Mouse (Mus musculus) limb, embryonic 15.5 days (tissue): ENCODE results near the gene Mecom. TPM values are rescaled to one million over a fixed set of nuclear protein-coding genes. Genes with fewer than 3 reads are reported as not detected.
"Not testable (repeated sequence)": the region's sequence is repeated elsewhere in the genome, so short reads cannot be mapped to it uniquely, and the experiment has no call there.

Source experiments
- ATAC-seq: fragments of 200-750 bp; cut with Nextera tagmentation; 2 replicates; pipeline ENCODE4 v1.8.0; 2017; ENCODE audit warnings: low read depth, moderate TSS enrichment; ENCODE audit not compliant: insufficient number of reproducible peaks, low FRiP score, low TSS enrichment
- H3K27ac ChIP-seq: fragments of 300-500 bp; sonication (generic); 2 replicates; pipeline ENCODE4 v1.5.1; 2015; ENCODE audit warnings: moderate library complexity, mild to moderate bottlenecking, inconsistent platforms
- H3K27me3 ChIP-seq: fragments of 300-500 bp; sonication (generic); 2 replicates; pipeline ENCODE4 v1.6.1; 2015; ENCODE audit warnings: inconsistent platforms
- H3K36me3 ChIP-seq: fragments of 300-500 bp; sonication (generic); 2 replicates; pipeline ENCODE4 v1.6.1; 2015; ENCODE audit warnings: inconsistent platforms
- H3K4me1 ChIP-seq: fragments of 300-500 bp; sonication (generic); 2 replicates; pipeline ENCODE4 v1.6.1; 2015; ENCODE audit warnings: inconsistent platforms
- H3K4me2 ChIP-seq: fragments of 300-500 bp; sonication (generic); 2 replicates; pipeline ENCODE4 v1.6.1; 2015; ENCODE audit warnings: mild to moderate bottlenecking, inconsistent platforms
- H3K4me3 ChIP-seq: fragments of 300-500 bp; sonication (generic); 2 replicates; pipeline ENCODE4 v1.5.1; 2015; ENCODE audit warnings: mild to moderate bottlenecking, inconsistent platforms
- H3K9ac ChIP-seq: fragments of 300-500 bp; sonication (generic); 2 replicates; pipeline ENCODE4 v1.6.1; 2015; ENCODE audit warnings: inconsistent platforms
- H3K9me3 ChIP-seq: fragments of 300-500 bp; sonication (generic); 2 replicates; pipeline ENCODE4 v1.6.1; 2016; ENCODE audit warnings: inconsistent platforms
- WGBS: fragments of 180-500 bp; shearing (Covaris S2); methylation state at CpG from one replicate; pipeline ENCODE4 v1.1.7; 2015; 5-methylcytosine and 5-hydroxymethylcytosine counted together
- polyA plus RNA-seq: library from polyadenylated mRNA; unstranded; fragments of >200 nt; fragmentation: Nextera tagmentation; extraction: Ambion mirVana; gene quantifications from 2 replicates; pipeline ENCODE4 v1.2.1, GENCODE M21; 2015

The Mecom gene
- polyA plus RNA-seq, 1 experiment from 2014 or later: 38.4 TPM

- no peak overlapping the region for H3K4me3 ChIP-seq
- no peaks in the 10 kb centered on the region for H3K36me3 ChIP-seq
- peaks cover 15% of the 10 kb centered on the region; the same call in 1 of the 2 replicates for H3K4me1 ChIP-seq
- no peaks in the 10 kb centered on the region for H3K27me3 ChIP-seq
- H3K27ac ChIP-seq: no peak overlapping the region
- ATAC-seq: no peak
- H3K4me2 ChIP-seq: no peak overlapping the region
- no peak overlapping the region for H3K9ac ChIP-seq
- no peaks in the 10 kb centered on the region for H3K9me3 ChIP-seq
- 38% methylated on average over 7 of the region's 7 CpGs for WGBS
Observed at GRCm38 (mm10) chr3:30548928-30549327, 1.1 kb upstream of the Mecom start.

GRCm38 (mm10) chr3:30546831-30547369 lies 908 bp downstream of the Mecom start:
- H3K4me2 ChIP-seq: peak overlapping the region; percentile 23; the same call in 1 of the 2 replicates
- no peak for ATAC-seq
- H3K4me3 ChIP-seq: no peak overlapping the region
- H3K27me3 ChIP-seq: no peaks in the 10 kb centered on the region
- no peaks in the 10 kb centered on the region for H3K36me3 ChIP-seq
- H3K4me1 ChIP-seq: peaks cover 15% of the 10 kb centered on the region; the same call in 1 of the 2 replicates
- H3K9me3 ChIP-seq: no peaks in the 10 kb centered on the region
- no peak overlapping the region for H3K9ac ChIP-seq
- no peak overlapping the region for H3K27ac ChIP-seq
- WGBS: 39% methylated on average over 11 of the region's 11 CpGs

GRCm38 (mm10) chr3:30546366-30546765 lies 1.4 kb downstream of the Mecom start:
- Histone ChIP-seq H3K9me3 (no peaks in the 10 kb centered on the region), H3K4me3 (no peak overlapping the region), H3K4me1 (peaks cover 15% of the 10 kb centered on the region; the same call in 1 of the 2 replicates), H3K27me3 (no peaks in the 10 kb centered on the region), H3K36me3 (no peaks in the 10 kb centered on the region), H3K4me2 (peak overlapping the region; percentile 23; the same call in 1 of the 2 replicates), H3K27ac (no peak overlapping the region), H3K9ac (no peak overlapping the region)
- no peak for ATAC-seq
- 35% methylated on average over 13 of the region's 13 CpGs for WGBS

- Histone ChIP-seq H3K4me1 (peaks cover 15% of the 10 kb centered on the region; the same call in 1 of the 2 replicates), H3K9me3 (no peaks in the 10 kb centered on the region), H3K4me3 (no peak overlapping the region), H3K4me2 (no peak overlapping the region), H3K27ac (no peak overlapping the region), H3K27me3 (no peaks in the 10 kb centered on the region), H3K36me3 (no peaks in the 10 kb centered on the region), H3K9ac (no peak overlapping the region)
- 84% methylated on average over 5 of the region's 5 CpGs for WGBS
- ATAC-seq: no peak
Observed at GRCm38 (mm10) chr3:30545246-30545645, 2.6 kb downstream of the Mecom start.

- Histone ChIP-seq H3K27ac (no peak overlapping the region), H3K9ac (no peak overlapping the region), H3K9me3 (no peaks in the 10 kb centered on the region), H3K27me3 (no peaks in the 10 kb centered on the region), H3K4me2 (no peak overlapping the region), H3K36me3 (no peaks in the 10 kb centered on the region), H3K4me1 (peaks cover 15% of the 10 kb centered on the region; the same call in 1 of the 2 replicates), H3K4me3 (no peak overlapping the region)
- 40% methylated on average over 5 of the region's 5 CpGs for WGBS
- no peak for ATAC-seq
Observed at GRCm38 (mm10) chr3:30544305-30544704, 3.5 kb downstream of the Mecom start.

- no peaks in the 10 kb centered on the region for H3K36me3 ChIP-seq
- no peaks in the 10 kb centered on the region for H3K27me3 ChIP-seq
- no peak for ATAC-seq
- H3K4me2 ChIP-seq: no peak overlapping the region
- H3K4me1 ChIP-seq: no peaks in the 10 kb centered on the region
- H3K27ac ChIP-seq: no peak overlapping the region
- no peaks in the 10 kb centered on the region for H3K9me3 ChIP-seq
- no peak overlapping the region for H3K4me3 ChIP-seq
- 84% methylated on average over 11 of the region's 11 CpGs for WGBS
- H3K9ac ChIP-seq: no peak overlapping the region
Observed at GRCm38 (mm10) chr3:30535821-30536220, 12.0 kb downstream of the Mecom start.

- H3K4me3 ChIP-seq, H3K27me3 ChIP-seq, H3K4me1 ChIP-seq, H3K9me3 ChIP-seq, H3K4me2 ChIP-seq, H3K9ac ChIP-seq, H3K27ac ChIP-seq, H3K36me3 ChIP-seq, ATAC-seq: not testable (repeated sequence)
- 59% methylated on average over 3 of the region's 3 CpGs for WGBS
Observed at GRCm38 (mm10) chr3:30520751-30521150, 27.1 kb downstream of the Mecom start.

- ATAC-seq: no peak
- Histone ChIP-seq H3K27ac (no peak overlapping the region), H3K4me2 (no peak overlapping the region), H3K9ac (no peak overlapping the region), H3K4me1 (peaks cover 15% of the 10 kb centered on the region), H3K27me3 (peaks cover 9% of the 10 kb centered on the region; the same call in 1 of the 2 replicates), H3K4me3 (no peak overlapping the region), H3K36me3 (no peaks in the 10 kb centered on the region), H3K9me3 (no peaks in the 10 kb centered on the region)
- WGBS: 59% methylated on average over 1 of the region's 1 CpGs
Observed at GRCm38 (mm10) chr3:30519425-30519824, 28.4 kb downstream of the Mecom start.

- 17% methylated on average over 9 of the region's 9 CpGs for WGBS
- no peak overlapping the region for H3K9ac ChIP-seq
- peaks cover 28% of the 10 kb centered on the region for H3K4me1 ChIP-seq
- no peaks in the 10 kb centered on the region for H3K9me3 ChIP-seq
- peak overlapping the region; percentile 91 for H3K27ac ChIP-seq
- peak overlapping the region; percentile 52 for H3K4me3 ChIP-seq
- no peak for ATAC-seq
- no peaks in the 10 kb centered on the region for H3K36me3 ChIP-seq
- H3K27me3 ChIP-seq: peaks cover 20% of the 10 kb centered on the region
- H3K4me2 ChIP-seq: peak overlapping the region; percentile 81
Observed at GRCm38 (mm10) chr3:30515795-30516170, 32.0 kb downstream of the Mecom start.

GRCm38 (mm10) chr3:30514901-30515794 lies 32.7 kb downstream of the Mecom start:
- H3K36me3 ChIP-seq: no peaks in the 10 kb centered on the region
- under 1% methylated on average over 62 of the region's 62 CpGs for WGBS
- peak overlapping the region; percentile 52 for H3K4me3 ChIP-seq
- no peaks in the 10 kb centered on the region for H3K9me3 ChIP-seq
- peaks cover 33% of the 10 kb centered on the region for H3K4me1 ChIP-seq
- peaks cover 25% of the 10 kb centered on the region for H3K27me3 ChIP-seq
- peak overlapping the region; percentile 91 for H3K27ac ChIP-seq
- peak overlapping the region; percentile 45 for H3K9ac ChIP-seq
- peak; percentile 89 for ATAC-seq
- peak overlapping the region; percentile 81 for H3K4me2 ChIP-seq

GRCm38 (mm10) chr3:30514051-30514754 lies 33.6 kb downstream of the Mecom start:
- Histone ChIP-seq H3K36me3 (no peaks in the 10 kb centered on the region), H3K9ac (peak overlapping the region; percentile 45), H3K4me2 (peak overlapping the region; percentile 81), H3K9me3 (no peaks in the 10 kb centered on the region), H3K4me1 (peaks cover 35% of the 10 kb centered on the region), H3K27ac (peak overlapping the region; percentile 91), H3K27me3 (peaks cover 25% of the 10 kb centered on the region), H3K4me3 (peak overlapping the region; percentile 52)
- no peak for ATAC-seq
- WGBS: under 1% methylated on average over 52 of the region's 52 CpGs
